Mouse (Mus musculus): ENCODE data around the gene Ascc1. TPM values are rescaled to one million over a fixed set of nuclear protein-coding genes. Genes with fewer than 3 reads are reported as not detected.

Gene Ascc1
- polyA plus RNA-seq, 1 experiment from 2014 or later, result 36.1 TPM

GRCm38 (mm10) chr10:60105391-60106145, 103.0 kb downstream of the Ascc1 start:
- Histone ChIP-seq H3K36me3 (no peaks in the 10 kb centered on the region), H3K9me3 (replicated peaks) (no peaks in the 10 kb centered on the region), H3K27ac (no peak overlapping the region), H3K4me3 (peak overlapping the region; percentile 65), H3K4me2 (peak overlapping the region; percentile 98), H3K9ac (no peak overlapping the region), H3K27me3 (peaks cover 73% of the 10 kb centered on the region), H3K4me1 (replicated peaks) (peaks cover 23% of the 10 kb centered on the region)
- no peak; the same call in 1 of the 2 replicates for ATAC-seq (replicated peaks; ENCODE audit: insufficient number of reproducible peaks, insufficient read depth, low FRiP score, low read depth)
- 25% methylated on average over 20 of the region's 20 CpGs for whole genome bisulfite sequencing

GRCm38 (mm10) chr10:60106146-60106530, 103.5 kb downstream of the Ascc1 start, which contains the start of gene Spock2:
Gene Spock2 (plus strand): TSS chr10:60106219.
- Histone ChIP-seq H3K9ac (peak within 1 kb of the TSS; percentile 54), H3K4me1 (replicated peaks) (peaks cover 23% of the 10 kb centered on the region), H3K9me3 (replicated peaks) (no peaks in the 10 kb centered on the region), H3K4me3 (peak within 1 kb of the TSS; percentile 65), H3K36me3 (no peaks in the 10 kb centered on the region), H3K27me3 (peaks cover 78% of the 10 kb centered on the region), H3K27ac (0 out of 2 replicates have a peak within 1 kb of the TSS, but pooled peaks have one; percentile 3), H3K4me2 (peak within 1 kb of the TSS; percentile 98)
- peak; percentile 33; the same call in 1 of the 2 replicates for ATAC-seq (replicated peaks; ENCODE audit: insufficient number of reproducible peaks, insufficient read depth, low FRiP score, low read depth)
- 1% methylated on average over 22 of the region's 22 CpGs for WGBS

DNA sequence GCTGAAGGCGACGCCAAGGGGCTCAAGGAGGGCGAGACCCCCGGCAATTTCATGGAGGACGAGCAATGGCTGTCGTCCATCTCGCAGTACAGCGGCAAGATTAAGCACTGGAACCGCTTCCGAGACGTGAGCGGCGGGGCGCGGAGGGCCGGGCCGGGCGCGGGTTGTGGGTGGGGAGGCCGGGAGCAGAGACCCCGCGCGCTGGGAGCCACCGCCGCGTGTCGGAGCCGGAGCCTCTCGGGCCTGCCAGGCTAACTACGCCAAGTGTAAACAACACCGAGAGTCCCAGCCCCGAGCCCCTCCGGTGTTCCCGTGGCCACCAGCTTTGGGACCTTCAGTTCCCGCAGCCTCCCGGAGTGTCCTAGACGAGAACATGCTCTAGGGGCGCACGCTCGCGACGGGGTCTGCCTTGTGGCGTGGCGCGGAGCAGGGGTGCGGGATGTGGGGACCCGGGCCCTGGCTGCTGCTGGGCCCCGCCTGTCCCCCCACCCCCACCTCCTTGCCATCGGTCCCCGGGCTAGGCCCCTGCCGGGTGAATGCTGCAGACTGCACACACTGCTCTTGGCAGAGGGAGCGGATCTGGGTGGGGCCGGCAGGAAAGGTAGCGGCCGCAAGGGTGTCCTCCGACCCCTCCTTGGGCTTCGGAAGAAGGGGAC, 104.1 kb downstream of the Ascc1 start:
- Histone ChIP-seq H3K4me1 (replicated peaks) (peaks cover 23% of the 10 kb centered on the region), H3K9me3 (replicated peaks) (no peaks in the 10 kb centered on the region), H3K9ac (peak overlapping the region; percentile 54), H3K27me3 (peaks cover 84% of the 10 kb centered on the region), H3K36me3 (no peaks in the 10 kb centered on the region), H3K27ac (0 out of 2 replicates have a peak overlapping the region, but pooled peaks have one; percentile 3), H3K4me2 (peak overlapping the region; percentile 98), H3K4me3 (peak overlapping the region; percentile 65)
- under 1% methylated on average over 57 of the region's 57 CpGs for WGBS
- ATAC-seq (replicated peaks; ENCODE audit: insufficient number of reproducible peaks, insufficient read depth, low FRiP score, low read depth), result peak; percentile 47

DNA sequence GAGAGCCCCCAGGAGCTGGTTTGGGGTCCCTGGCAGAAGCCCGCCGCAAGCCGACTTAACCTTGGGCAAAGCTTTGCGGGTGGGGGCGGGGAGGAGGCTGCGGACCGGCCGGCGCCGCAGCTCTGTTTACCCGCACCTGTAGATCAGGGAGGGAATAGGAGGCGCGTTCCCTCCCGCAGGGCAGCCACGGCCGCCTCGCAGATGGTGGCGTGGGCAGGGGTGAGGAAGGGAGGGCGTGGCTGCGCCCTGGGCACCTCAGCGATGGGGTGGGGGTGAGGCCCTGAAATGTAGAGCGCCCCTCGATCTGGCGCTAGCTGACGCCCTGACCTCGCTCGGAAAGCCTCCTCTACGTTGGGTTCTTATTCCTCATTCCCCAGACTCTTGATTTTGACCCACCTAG, 104.8 kb downstream of the Ascc1 start:
- Histone ChIP-seq H3K9me3 (replicated peaks) (no peaks in the 10 kb centered on the region), H3K27ac (no peak overlapping the region), H3K9ac (peak overlapping the region; percentile 54), H3K4me3 (peak overlapping the region; percentile 65), H3K4me1 (replicated peaks) (peaks cover 23% of the 10 kb centered on the region), H3K27me3 (peaks cover 87% of the 10 kb centered on the region), H3K36me3 (no peaks in the 10 kb centered on the region), H3K4me2 (peak overlapping the region; percentile 98)
- WGBS, result 5% methylated on average over 21 of the region's 28 CpGs
- ATAC-seq (replicated peaks; ENCODE audit: insufficient number of reproducible peaks, insufficient read depth, low FRiP score, low read depth), result no peak

DNA sequence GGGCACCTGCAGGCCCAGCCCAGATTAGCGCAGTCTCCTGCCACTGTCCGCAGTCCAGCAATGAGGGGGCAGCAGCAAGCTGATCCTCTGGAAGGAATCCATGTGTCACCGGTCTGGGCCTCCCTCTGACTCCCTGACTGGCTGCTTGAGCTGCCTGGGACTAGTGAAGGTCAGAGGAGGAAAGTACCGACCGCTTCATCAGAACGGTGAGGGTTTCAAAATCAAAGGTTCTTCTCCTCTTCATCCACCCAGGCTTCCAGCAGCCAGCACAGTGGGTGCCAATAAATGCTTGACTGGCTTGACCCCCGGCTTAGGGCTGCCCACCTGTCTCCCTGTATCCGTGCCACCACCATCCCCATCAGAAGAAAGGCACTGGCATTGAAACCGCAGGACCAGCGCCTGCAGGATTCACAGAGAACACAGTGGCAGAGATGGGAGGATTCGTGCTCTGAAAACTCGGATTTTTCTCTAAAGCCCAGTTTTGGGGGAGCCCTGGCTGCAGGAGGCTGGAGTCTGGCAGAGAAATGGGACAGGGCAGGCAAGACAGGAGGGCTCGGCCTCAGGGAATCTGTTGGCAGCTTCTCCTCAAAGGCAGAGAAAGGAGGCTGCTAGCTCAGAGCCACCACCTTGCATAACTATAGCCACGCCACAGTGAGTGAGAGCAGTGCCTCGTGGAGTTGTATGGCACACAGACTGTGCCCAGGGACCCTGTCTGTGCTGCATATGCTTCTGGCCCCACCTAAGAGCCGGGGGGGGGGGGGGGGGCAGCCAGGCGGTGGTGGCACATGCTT, 105.9 kb downstream of the Ascc1 start:
- Histone ChIP-seq H3K36me3 (no peaks in the 10 kb centered on the region), H3K27me3 (peaks cover 90% of the 10 kb centered on the region), H3K4me3 (peak overlapping the region; percentile 65; the same call in 1 of the 2 replicates), H3K9me3 (replicated peaks) (no peaks in the 10 kb centered on the region), H3K4me2 (no peak overlapping the region; the same call in 1 of the 2 replicates), H3K27ac (no peak overlapping the region), H3K9ac (no peak overlapping the region), H3K4me1 (replicated peaks) (peaks cover 23% of the 10 kb centered on the region)
- 53% methylated on average over 16 of the region's 17 CpGs for WGBS
- no peak for ATAC-seq (replicated peaks; ENCODE audit: insufficient number of reproducible peaks, insufficient read depth, low FRiP score, low read depth)

DNA sequence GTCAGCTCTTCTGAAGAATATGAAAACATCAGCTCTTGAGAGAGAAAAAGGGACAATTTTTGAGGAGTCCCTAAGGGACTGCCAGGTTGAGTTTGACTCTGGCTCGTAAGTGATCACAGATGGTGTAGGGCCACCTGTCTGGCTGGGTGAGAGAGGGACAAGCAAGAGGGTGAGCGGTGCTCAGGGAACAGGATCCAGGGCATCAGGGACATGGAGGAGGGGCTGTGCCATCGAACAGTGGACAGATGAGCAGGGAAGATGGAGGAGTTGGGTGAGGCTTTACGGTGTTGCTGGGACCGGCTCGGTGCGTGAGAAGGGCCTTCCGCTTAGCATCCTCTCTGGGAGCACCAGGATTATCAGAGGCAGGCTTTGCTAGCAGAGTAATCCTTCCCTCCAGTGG, 106.7 kb downstream of the Ascc1 start:
- peaks cover 93% of the 10 kb centered on the region for H3K27me3 ChIP-seq
- WGBS, result 90% methylated on average over 8 of the region's 8 CpGs

GRCm38 (mm10) chr10:60109989-60110388, 107.4 kb downstream of the Ascc1 start:
- peaks cover 88% of the 10 kb centered on the region for H3K27me3 ChIP-seq
- H3K9me3 ChIP-seq (replicated peaks), result no peaks in the 10 kb centered on the region
- H3K4me2 ChIP-seq, result no peak overlapping the region
- H3K4me1 ChIP-seq (replicated peaks), result peaks cover 23% of the 10 kb centered on the region
- WGBS, result 81% methylated on average over 8 of the region's 8 CpGs
- no peaks in the 10 kb centered on the region for H3K36me3 ChIP-seq
- no peak overlapping the region for H3K27ac ChIP-seq
- no peak overlapping the region for H3K4me3 ChIP-seq
- no peak for ATAC-seq (replicated peaks; ENCODE audit: insufficient number of reproducible peaks, insufficient read depth, low FRiP score, low read depth)
- no peak overlapping the region for H3K9ac ChIP-seq

More for the DNA sequence above, 106.7 kb downstream of the Ascc1 start:
- no peak for ATAC-seq (replicated peaks; ENCODE audit: insufficient number of reproducible peaks, insufficient read depth, low FRiP score, low read depth)
- peaks cover 23% of the 10 kb centered on the region for H3K4me1 ChIP-seq (replicated peaks)
- no peaks in the 10 kb centered on the region for H3K36me3 ChIP-seq
- no peak overlapping the region for H3K9ac ChIP-seq
- H3K9me3 ChIP-seq (replicated peaks), result no peaks in the 10 kb centered on the region
- no peak overlapping the region for H3K4me3 ChIP-seq
- H3K4me2 ChIP-seq, result no peak overlapping the region
- H3K27ac ChIP-seq, result no peak overlapping the region

DNA sequence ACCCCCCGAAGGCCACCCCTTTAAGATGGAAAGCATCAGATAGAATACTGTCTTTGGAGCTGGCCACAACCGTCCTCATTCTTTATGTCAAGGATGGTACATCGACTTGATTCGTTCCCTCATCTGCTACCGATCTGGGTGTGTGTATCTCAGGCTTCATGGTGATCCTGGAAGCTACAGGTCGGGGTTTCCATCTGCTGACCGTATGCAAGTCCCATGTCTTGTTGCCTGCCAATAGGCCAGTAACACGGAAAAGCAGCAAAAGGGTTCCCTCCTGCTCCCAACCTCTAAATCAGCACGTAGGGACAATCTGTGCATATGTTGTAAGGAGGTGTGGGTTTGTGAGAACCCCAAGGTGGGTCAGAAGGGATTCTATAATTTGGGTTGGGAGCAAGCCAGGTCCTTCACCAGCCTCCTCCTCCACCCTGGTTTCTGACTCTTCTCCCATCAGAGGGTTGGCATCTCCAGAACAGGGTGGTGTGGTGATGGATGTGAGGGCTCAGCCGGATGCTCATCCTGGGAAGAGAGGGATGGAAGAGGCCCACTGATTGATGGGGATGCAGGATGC, 108.4 kb downstream of the Ascc1 start:
- Histone ChIP-seq H3K9ac (no peak overlapping the region), H3K4me2 (no peak overlapping the region), H3K27ac (no peak overlapping the region), H3K4me3 (no peak overlapping the region), H3K9me3 (replicated peaks) (no peaks in the 10 kb centered on the region), H3K36me3 (no peaks in the 10 kb centered on the region), H3K4me1 (replicated peaks) (peaks cover 18% of the 10 kb centered on the region), H3K27me3 (peaks cover 85% of the 10 kb centered on the region)
- no peak for ATAC-seq (replicated peaks; ENCODE audit: insufficient number of reproducible peaks, insufficient read depth, low FRiP score, low read depth)
- 86% methylated on average over 10 of the region's 10 CpGs for WGBS

GRCm38 (mm10) chr10:60113965-60114690, 111.5 kb downstream of the Ascc1 start:
- H3K4me1 ChIP-seq (replicated peaks), result peaks cover 9% of the 10 kb centered on the region
- no peak overlapping the region for H3K4me3 ChIP-seq
- ATAC-seq (replicated peaks; ENCODE audit: insufficient number of reproducible peaks, insufficient read depth, low FRiP score, low read depth), result no peak
- H3K36me3 ChIP-seq, result no peaks in the 10 kb centered on the region
- H3K4me2 ChIP-seq, result no peak overlapping the region
- H3K27ac ChIP-seq, result no peak overlapping the region
- WGBS, result 81% methylated on average over 9 of the region's 9 CpGs
- H3K27me3 ChIP-seq, result peaks cover 62% of the 10 kb centered on the region
- H3K9ac ChIP-seq, result no peak overlapping the region
- H3K9me3 ChIP-seq (replicated peaks), result no peaks in the 10 kb centered on the region

DNA sequence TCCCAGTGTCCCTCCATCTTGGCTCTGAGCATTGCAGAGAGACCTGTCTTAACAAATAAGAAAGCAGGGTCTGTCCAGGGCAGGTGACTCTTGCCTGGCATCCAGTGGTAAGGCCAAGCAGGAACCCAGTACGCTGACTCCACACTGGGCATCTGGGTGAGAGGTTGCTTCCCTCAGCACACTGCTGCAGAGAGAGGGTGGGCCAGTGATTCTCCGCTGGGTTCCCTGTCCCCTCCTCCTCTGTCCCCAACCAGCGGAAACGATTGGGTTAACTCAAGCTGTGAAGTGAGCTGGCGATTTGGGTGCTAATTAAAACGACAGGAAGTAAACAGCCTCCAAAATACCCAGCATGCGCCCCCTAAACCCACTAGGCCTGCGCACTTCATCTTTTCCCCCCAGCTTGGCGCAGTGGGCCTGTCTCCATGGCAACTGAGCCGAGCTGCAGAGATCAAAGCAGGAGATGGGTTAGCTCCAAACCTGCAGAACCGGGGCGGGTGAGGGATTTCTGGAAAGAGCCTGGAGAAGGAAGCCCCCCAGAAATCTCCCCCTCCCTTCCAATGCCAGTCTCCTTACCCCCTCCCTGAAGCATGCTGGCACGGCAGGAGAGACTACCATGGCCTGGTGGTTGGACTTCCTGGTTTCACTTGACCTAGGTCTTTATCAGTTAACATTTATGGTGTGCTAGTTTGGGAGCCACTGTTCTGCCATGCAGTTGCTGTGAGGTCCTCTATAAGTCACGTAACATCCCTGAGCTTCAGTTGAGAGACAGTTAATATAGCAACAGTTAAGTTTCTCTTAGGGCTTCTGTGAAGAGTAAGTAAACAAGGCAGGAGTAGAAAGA, 113.0 kb downstream of the Ascc1 start:
- Histone ChIP-seq H3K27ac (no peak overlapping the region), H3K4me2 (no peak overlapping the region), H3K4me3 (no peak overlapping the region), H3K27me3 (peaks cover 55% of the 10 kb centered on the region), H3K36me3 (no peaks in the 10 kb centered on the region), H3K4me1 (replicated peaks) (peaks cover 9% of the 10 kb centered on the region), H3K9me3 (replicated peaks) (no peaks in the 10 kb centered on the region), H3K9ac (no peak overlapping the region)
- ATAC-seq (replicated peaks; ENCODE audit: insufficient number of reproducible peaks, insufficient read depth, low FRiP score, low read depth), result no peak
- 30% methylated on average over 14 of the region's 14 CpGs for WGBS
